ENCODE assay signal across 7 mouse cellular contexts in genomic region chr4:72197888-72198605, GRCm38 (mm10). TPM values are rescaled to one million over a fixed set of nuclear protein-coding genes. Genes with fewer than 3 reads are reported as not detected.
DNase-seq lines count a peak whose midpoint lies in the region; ATAC-seq lines count a peak whose summit lies in the region.

No protein-coding gene starts in this region.

- no peak for ATAC-seq in embryonic facial prominence, embryonic 11.5 days (replicated peaks; ENCODE audit: insufficient number of reproducible peaks, low FRiP score, low TSS enrichment, low read depth)
- ATAC-seq in midbrain, embryonic 12.5 days (ENCODE audit: low FRiP score, low read depth): no peak

- no peaks in the 10 kb centered on the region for H3K9me3 ChIP-seq in embryonic facial prominence, embryonic 11.5 days (replicated peaks; ENCODE audit: control insufficient read depth, low read length)
- no peaks in the 10 kb centered on the region for H3K9me3 ChIP-seq in midbrain, embryonic 12.5 days

- peaks cover 3% of the 10 kb centered on the region; the same call in 1 of the 2 replicates for H3K4me1 ChIP-seq in embryonic facial prominence, embryonic 11.5 days (ENCODE audit: control insufficient read depth, insufficient read depth, low read length)
- peaks cover 49% of the 10 kb centered on the region for H3K4me1 ChIP-seq in midbrain, embryonic 12.5 days

- 16% methylated on average over 7 of the region's 7 CpGs for WGBS in embryonic facial prominence, embryonic 11.5 days
- 10% methylated on average over 7 of the region's 7 CpGs for WGBS in large intestine, adult 2 months
- WGBS in midbrain, embryonic 12.5 days: 14% methylated on average over 7 of the region's 7 CpGs

- H3K9ac ChIP-seq in embryonic facial prominence, embryonic 11.5 days (replicated peaks; ENCODE audit: low read length): peak overlapping the region; percentile 93
- peak overlapping the region; percentile 81 for H3K9ac ChIP-seq in midbrain, embryonic 12.5 days (replicated peaks)

- H3K27me3 ChIP-seq in embryonic facial prominence, embryonic 11.5 days (ENCODE audit: control insufficient read depth, insufficient read depth, low read length): no peaks in the 10 kb centered on the region
- 0 out of 2 replicates have a peak, but pooled peaks cover 3% of the 10 kb centered on the region for H3K27me3 ChIP-seq in midbrain, embryonic 12.5 days

- intact Hi-C loops in heart, postnatal 36 days (cut with DNase I): loop anchor here (2.0 to 10.0 kb wide), 3 partner anchors 71 to 157 kb away; no protein-coding TSS in a partner anchor

- peak overlapping the region; percentile 62 for H3K4me2 ChIP-seq in embryonic facial prominence, embryonic 11.5 days (ENCODE audit: low read depth, low read length)
- peak overlapping the region; percentile 75 for H3K4me2 ChIP-seq in midbrain, embryonic 12.5 days (replicated peaks)

- no peaks in the 10 kb centered on the region for H3K36me3 ChIP-seq in embryonic facial prominence, embryonic 11.5 days (replicated peaks; ENCODE audit: control insufficient read depth, insufficient read depth, low read depth, low read length)
- no peaks in the 10 kb centered on the region for H3K36me3 ChIP-seq in midbrain, embryonic 12.5 days

- H3K27ac ChIP-seq in embryonic facial prominence, embryonic 11.5 days (replicated peaks; ENCODE audit: low read depth, low read length): no peak overlapping the region
- H3K27ac ChIP-seq in midbrain, embryonic 12.5 days (replicated peaks): 0 out of 2 replicates have a peak overlapping the region, but pooled peaks have one; percentile 3

- H3K4me3 ChIP-seq in embryonic facial prominence, embryonic 11.5 days (ENCODE audit: low read depth, low read length): peak overlapping the region; percentile 97
- peak overlapping the region; percentile 72 for H3K4me3 ChIP-seq in midbrain, embryonic 12.5 days

- peak; percentile 38 for DNase-seq in 3134 (ENCODE audit: extremely low read depth, insufficient read length, low spot score)
- DNase-seq in 3T3-L1 (ENCODE audit: low read depth, low spot score): peak; percentile 72
- peak; percentile 19 for DNase-seq in embryonic facial prominence, embryonic 11.5 days (ENCODE audit: low spot score)
- peak; percentile 16 to 27 for DNase-seq in heart, postnatal 36 days
- DNase-seq in large intestine, adult 2 months (ENCODE audit: low read depth, low spot score): peak; percentile 81
- no peak for DNase-seq in T-cell, adult 2 months (ENCODE audit: low spot score)

RNA-seq across cellular contexts. Expression of gene Tle1, which starts 2.7 kb away (rescaled TPM):
- polyA plus RNA-seq in embryonic facial prominence, embryonic 11.5 days (2014; fragmentation: Nextera tagmentation; extraction: Ambion mirVana): 40.1 and 40.9 TPM in 2 replicates
- total RNA-seq in heart, postnatal 36 days (2021): 1 to 10 TPM; 7.4 to 7.9 TPM
- polyA plus RNA-seq in large intestine, adult 2 months (2012; rRNA removed): 20.9 and 37.2 TPM in 2 replicates
- 65.3 and 66.8 TPM in 2 replicates for polyA plus RNA-seq in midbrain, embryonic 12.5 days (2016; fragmentation: Nextera tagmentation; extraction: Ambion mirVana)
